Mouse (Mus musculus) kidney, adult 9 months (tissue): ENCODE data around the gene Olfr904.
"Not testable (repeated sequence)": the region's sequence is repeated elsewhere in the genome, so short reads cannot be mapped to it uniquely, and the experiment has no call there.

Experiments
- DNase-seq: peaks from one replicate; pipeline ENCODE4 v3.0.0; 2022

Gene Olfr904

GRCm38 (mm10) chr9:38462844-38463243 lies at the start of gene Olfr904:
Gene Olfr904, plus strand, starts transcription at chr9:38463144.
- DNase-seq = no peak

DNA sequence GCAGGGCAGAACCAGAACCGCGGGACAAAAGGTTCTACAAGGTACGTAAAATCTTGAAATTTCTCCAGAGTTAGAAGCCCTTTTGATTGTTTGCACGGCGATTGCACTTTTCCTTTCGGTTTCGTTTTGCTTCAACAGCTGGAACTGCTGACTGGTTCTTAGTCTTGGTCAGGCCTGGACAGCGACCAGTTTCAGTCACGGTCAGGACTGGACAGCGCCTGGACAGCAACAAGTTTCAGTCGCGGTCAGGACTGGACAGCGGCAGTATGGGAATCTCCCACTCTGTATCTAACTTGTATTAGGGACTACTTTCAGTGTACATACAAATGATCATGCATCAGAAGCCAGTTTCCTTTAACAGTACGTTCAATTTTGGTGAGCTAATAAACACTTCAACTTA lies 49.4 kb upstream of the Olfr904 start:
- not testable (repeated sequence) for DNase-seq

DNA sequence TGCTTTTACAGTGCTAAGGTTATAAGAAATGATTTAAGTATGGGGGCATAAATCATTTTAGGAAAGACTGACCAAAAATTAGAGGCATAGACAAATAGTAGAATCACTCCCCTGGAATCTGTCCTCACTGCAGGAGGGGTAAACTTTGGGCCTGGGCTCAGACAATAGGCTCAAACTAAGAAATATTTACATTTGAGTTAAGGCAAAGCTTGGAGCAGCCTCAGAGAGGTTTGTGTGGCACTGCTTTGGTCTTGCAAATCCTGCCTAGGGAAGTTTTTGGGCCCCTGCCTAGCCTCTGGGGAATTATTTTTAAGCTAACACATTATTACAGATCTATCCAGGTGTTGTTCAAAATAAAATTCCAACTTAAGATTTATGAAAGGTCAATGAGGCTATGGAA lies 39.1 kb upstream of the Olfr904 start:
- no peak for DNase-seq

DNA sequence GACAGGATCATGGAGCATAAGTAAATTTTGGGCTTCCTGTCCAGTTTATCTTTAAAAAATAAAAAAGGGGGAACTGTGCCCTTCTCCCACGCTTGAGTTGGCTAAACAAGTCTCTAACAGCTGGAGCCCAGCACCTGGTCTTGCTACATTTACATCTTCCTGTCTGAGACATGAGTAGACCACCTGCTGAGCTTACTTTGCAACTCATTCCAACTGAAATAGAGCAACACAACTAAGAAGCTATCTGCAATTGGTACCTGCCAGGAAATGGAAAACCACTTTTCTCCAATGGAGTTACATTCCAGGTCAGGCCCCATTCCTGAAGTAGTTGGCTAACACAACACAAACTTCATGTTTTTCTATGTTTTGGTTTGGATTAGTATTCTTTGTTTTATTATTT lies 35.9 kb upstream of the Olfr904 start:
- no peak for DNase-seq

- no peak for DNase-seq
Observed at GRCm38 (mm10) chr9:38429155-38429554, 33.8 kb upstream of the Olfr904 start, which contains the start of gene Olfr901. Gene Olfr901, plus strand, starts transcription at chr9:38429455.

DNA sequence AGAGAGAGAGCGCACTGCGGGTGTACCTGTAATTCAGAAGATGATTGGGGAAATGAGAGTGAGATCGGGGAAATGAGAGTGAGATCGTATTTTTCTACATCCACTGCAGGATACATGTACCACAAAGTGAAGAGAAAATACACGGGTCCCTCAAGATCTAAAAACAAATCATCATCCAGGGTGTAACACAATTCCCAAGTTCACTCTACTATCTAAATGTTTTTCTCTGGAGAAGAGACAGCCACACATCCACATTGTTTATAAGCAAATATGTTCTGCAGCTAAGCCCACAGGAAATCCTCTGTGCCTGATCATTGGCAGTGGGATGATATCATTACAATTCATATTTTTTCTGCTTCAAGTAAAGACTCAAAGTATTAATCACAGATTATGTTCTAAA lies 15.6 kb upstream of the Olfr904 start, which contains the start of gene Olfr902:
TSS of gene Olfr902 (plus strand) at position 301 of the 400 bp plus-strand sequence.
- no peak for DNase-seq

- DNase-seq = no peak
Observed at GRCm38 (mm10) chr9:38470807-38471206, 7.9 kb downstream of the Olfr904 start, which contains the start of gene Olfr905. Gene Olfr905, plus strand, starts transcription at chr9:38471107.

- DNase-seq = no peak
Observed at GRCm38 (mm10) chr9:38486785-38487184, 23.8 kb downstream of the Olfr904 start, which contains the start of gene Olfr906. Gene Olfr906, plus strand, starts transcription at chr9:38487085.

GRCm38 (mm10) chr9:38495501-38495900 lies 32.6 kb downstream of the Olfr904 start, which contains the start of gene Olfr907:
Gene Olfr907, plus strand, starts transcription at chr9:38495801.
- no peak for DNase-seq

- DNase-seq = no peak
Observed at GRCm38 (mm10) chr9:38512353-38512752, 49.4 kb downstream of the Olfr904 start.
